Mouse (Mus musculus): ENCODE results near the gene Iffo1.

GRCm38 (mm10) chr6:125096279-125096596, 48.8 kb upstream of the Iffo1 start:
- TF ChIP-seq POLR2A (IDR thresholded peaks at IDR 0.05; ENCODE audit: borderline replicate concordance, insufficient read depth, low read length): no peak
- TF ChIP-seq CTCF (IDR thresholded peaks at IDR 0.05; ENCODE audit: borderline replicate concordance, insufficient read depth, low read depth, low read length): no peak

All from cerebellum, adult 2 months (tissue).